Mouse (Mus musculus) urinary bladder, adult 2 months (tissue): ENCODE measurements at regions not wholly inside any gene's neighbourhood (a gene's known extent, or its start where the extent isn't known, plus 50 kb on each side); places are given as distances from the start of the nearest gene placed in this dataset.

Experiments used
- DNase-seq: peaks from one replicate; pipeline ENCODE4 v3.0.0; 2022; ENCODE audit warnings: low spot score

DNA sequence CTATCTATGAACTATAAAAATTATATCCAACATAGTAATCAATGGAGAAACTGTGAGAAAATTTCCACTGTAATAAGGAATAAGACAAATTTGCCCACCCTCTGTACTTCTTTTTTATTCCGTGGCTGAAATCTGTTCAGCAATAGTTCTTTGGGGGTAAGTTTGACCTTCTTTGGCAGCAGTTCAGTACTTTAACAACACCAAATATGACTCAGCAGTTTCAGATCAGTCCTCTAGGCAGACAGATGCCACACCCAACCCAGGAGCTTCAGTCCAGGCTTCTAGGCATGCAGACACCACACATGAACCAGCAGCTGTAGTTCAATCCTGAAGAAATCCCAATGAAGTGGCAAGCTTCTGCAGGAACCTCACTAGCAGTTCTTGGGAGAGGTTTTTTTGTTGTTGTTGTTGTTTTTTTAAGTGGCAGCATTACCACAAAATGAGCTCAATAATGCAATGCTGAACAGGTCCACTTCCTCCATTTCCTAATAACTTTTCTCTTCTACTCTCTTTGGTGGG is 88.6 kb upstream of the Adamts9 start:
- DNase-seq, result no peak

DNA sequence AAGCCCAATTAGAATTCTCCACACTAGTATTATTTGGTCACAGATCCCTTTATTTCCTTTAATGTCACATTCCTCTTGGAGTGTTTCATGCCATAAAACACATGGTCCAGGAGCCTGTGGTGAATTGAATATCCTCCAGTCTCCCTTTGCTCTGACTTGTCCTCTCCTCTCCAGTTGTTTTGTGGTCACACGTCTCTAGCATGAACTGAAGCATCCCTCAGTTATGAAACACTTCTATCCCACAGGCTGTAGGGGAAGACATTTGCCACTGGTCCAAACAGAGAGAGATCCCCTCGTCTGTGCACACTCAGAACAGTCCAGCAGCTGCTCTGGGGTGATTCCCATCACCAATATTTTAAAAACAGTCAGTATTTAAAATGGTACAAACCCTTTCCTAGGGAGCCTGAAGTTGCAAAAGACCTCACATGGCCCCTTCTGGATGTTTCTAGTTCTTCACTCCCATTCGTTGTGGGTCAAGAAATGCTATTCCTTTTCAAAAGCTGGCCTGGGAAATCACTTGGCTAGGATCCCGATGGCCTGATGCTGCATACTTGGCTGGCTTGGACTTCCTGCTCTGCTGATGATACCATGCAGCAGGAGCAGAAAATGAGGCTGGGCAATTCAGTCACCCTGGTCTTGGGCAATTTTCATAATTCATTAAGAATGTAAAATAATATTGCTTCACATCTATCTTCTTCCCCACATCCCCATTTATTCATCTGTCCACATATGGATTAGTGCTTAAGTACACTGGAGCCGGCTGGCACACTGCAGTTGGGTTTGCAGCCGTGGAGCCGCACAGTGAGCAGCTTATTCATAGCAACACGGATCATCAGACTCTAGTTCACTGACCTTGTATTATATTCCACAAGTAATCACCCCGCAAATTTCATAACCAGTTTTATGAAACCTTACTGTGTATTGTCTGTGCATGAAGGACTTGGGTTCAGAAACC is 83.1 kb upstream of the Adamts9 start:
- DNase-seq, result no peak

DNA sequence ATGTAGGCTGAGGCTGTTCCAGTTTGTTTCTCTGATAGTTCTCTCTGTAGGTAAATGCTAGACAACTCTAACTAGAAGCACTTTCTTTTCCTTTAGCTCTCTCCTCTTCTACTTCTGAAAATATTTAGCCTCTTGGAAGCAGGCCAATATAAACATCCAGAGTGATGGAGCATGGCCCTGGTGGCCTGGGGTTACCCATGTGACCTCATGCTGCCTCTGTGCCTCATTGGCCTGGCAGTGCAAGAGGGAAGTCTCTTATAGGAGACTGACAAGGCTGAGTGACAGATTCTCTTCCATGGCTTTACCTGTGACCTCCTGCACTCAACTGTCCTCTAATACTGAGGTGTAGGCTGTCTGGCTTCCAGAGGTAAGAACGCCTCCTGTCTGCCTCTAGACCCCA is 71.2 kb upstream of the Adamts9 start:
- no peak for DNase-seq

DNA sequence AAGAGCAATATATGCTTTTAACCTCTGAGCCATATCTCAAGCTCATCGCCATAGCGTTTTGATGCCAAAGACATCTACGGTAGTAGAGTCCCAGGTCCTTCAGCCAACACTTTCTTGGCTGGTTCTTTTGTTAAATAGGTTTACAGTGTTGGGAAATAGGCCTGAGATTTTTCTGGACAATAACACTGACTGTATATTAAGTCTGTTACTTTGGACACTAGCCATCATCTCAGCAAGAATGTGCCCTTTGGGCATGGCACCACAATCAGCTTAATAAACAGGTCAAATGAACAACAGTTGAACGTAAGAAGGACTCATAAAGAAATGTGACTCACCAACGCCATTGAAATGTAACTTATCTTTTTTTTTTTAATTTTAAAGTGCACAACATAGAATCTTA is 68.6 kb upstream of the Adamts9 start:
- DNase-seq, result no peak

DNA sequence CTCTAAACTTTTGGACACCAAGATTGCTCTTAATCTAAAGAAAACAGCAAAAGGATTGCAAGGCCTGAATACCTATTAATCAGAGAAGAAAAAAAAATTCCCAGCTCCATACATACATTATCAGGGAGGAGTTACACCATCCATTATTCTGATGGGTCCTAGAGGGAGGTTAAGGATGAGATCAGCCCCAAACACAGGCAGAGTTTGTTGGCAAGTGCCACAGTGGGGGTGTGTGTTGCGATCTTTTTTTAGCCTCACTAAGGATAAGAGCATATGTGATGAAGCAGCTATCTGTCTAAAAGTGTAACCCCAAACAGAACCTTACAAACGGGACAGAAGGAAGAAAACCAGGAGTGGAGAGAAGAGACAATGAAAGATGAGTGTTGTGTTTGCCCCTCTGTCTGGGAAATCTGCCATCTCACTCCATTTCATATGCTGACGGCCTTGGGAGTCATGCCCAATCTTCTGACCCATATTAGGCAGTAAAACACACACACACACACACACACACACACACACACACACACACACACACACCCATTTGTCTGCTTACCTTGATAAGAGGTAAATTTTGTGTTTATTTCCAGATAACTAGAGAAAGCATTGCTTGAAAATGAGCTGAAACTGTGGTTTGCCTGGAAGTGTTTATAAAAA is 61.4 kb upstream of the Adamts9 start:
- no peak for DNase-seq

DNA sequence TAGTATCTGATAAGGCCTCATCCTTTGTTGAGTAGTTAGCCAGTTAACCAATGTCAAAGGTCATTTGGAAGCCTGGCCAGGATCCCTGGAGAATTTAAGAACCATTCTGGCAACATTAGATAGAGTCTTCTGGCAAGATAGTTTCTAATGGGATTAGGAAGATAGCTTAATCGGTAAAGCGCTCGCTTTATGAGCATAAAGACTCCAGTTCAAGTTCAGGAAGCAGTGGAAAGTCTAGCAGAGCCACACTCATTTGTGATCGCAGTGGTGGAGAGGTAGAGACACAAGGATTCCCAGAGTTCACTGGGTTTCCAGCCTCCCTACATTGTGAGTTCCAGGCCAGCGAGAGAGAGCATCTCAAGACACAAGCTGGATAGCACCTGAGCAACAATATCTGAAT is 60.5 kb upstream of the Adamts9 start:
- DNase-seq, result no peak

DNA sequence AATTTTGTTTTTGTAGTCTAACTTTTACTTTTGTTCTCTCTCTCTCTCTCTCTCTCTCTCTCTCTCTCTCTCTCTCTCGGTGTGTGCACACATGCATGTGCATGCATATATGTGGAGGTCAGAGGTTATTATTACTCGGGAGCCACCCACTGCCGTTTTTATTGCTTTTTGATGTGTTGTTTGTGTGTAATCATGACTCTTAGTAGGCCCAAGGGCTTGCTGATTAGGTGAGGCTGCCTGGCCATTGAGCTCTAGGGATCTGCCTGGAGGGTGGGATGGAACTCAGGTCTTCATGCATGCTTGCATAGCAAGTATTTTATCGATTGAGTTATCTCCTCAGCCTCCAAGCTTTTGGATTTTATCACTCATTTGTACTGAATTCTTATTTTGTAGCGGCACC is 50.4 kb upstream of the Adamts9 start:
- no peak for DNase-seq
